Mouse (Mus musculus) cerebellum, adult 2 months (tissue): ENCODE data around the gene Snapc5.

Experiments used
- CTCF ChIP-seq: fragments of 200-500 bp; IDR thresholded peaks from 2 replicates; pipeline ENCODE4 v1.5.1; 2011; ENCODE audit warnings: low read depth, mild to moderate bottlenecking, control low read depth, low read length, moderate library complexity, borderline replicate concordance; ENCODE audit not compliant: insufficient read depth
- POLR2A ChIP-seq: fragments of 200-500 bp; IDR thresholded peaks from 2 replicates; pipeline ENCODE4 v1.6.1; 2011; ENCODE audit warnings: low read length, control low read depth, borderline replicate concordance; ENCODE audit not compliant: insufficient read depth

DNA sequence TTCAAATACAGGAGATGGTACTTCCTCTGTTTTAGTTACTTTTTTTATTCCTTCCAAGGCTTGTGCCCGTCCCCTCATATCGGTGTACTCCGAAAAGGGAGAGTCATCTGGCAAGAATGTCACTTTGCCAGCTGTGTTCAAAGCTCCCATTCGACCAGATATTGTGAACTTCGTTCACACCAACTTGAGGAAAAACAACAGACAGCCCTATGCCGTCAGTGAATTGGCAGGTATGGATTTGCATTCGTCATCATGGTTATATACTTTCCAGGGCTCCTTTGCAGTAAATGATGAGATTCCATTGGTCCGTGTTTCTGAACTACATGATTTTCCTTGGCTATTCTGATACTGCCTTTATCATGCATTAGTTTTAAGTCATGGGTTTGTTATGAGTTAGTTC lies 4.3 kb upstream of the Snapc5 start:
- TF ChIP-seq CTCF (no peak), POLR2A (no peak)
